Mouse (Mus musculus): ENCODE results near the gene Ppil1.
"Not testable (repeated sequence)": the region's sequence is repeated elsewhere in the genome, so short reads cannot be mapped to it uniquely, and the experiment has no call there.

Gene Ppil1

GRCm38 (mm10) chr17:29282216-29282952 lies 18.4 kb upstream of the Ppil1 start:
- no peak for DNase-seq (ENCODE audit: extremely low spot score)

- DNase-seq (ENCODE audit: extremely low spot score) = no peak
These were observed 17.6 kb upstream of the Ppil1 start for GRCm38 (mm10) chr17:29281541-29281940.

- no peak for DNase-seq (ENCODE audit: extremely low spot score)
These were observed 16.4 kb upstream of the Ppil1 start for GRCm38 (mm10) chr17:29280422-29280821.

GRCm38 (mm10) chr17:29273889-29274288 lies 9.9 kb upstream of the Ppil1 start:
- no peak for DNase-seq (ENCODE audit: extremely low spot score)

GRCm38 (mm10) chr17:29273156-29273555 lies 9.2 kb upstream of the Ppil1 start:
- no peak for DNase-seq (ENCODE audit: extremely low spot score)

GRCm38 (mm10) chr17:29270148-29270698 lies 6.2 kb upstream of the Ppil1 start:
- no peak for DNase-seq (ENCODE audit: extremely low spot score)

- DNase-seq (ENCODE audit: extremely low spot score) = no peak
These were observed 5.3 kb upstream of the Ppil1 start for GRCm38 (mm10) chr17:29269349-29269706.

- DNase-seq (ENCODE audit: extremely low spot score) = peak; percentile 96
These were observed 4.8 kb upstream of the Ppil1 start, which contains the start of gene BC004004 for GRCm38 (mm10) chr17:29268682-29269348. TSS of gene BC004004 (plus strand) at chr17:29268788.

- DNase-seq (ENCODE audit: extremely low spot score) = no peak
These were observed 4.1 kb upstream of the Ppil1 start for GRCm38 (mm10) chr17:29267931-29268681.

GRCm38 (mm10) chr17:29267040-29267439 lies 3.1 kb upstream of the Ppil1 start:
- DNase-seq (ENCODE audit: extremely low spot score) = not testable (repeated sequence)

- no peak for DNase-seq (ENCODE audit: extremely low spot score)
These were observed 774 bp upstream of the Ppil1 start for GRCm38 (mm10) chr17:29264760-29265159.

- no peak for DNase-seq (ENCODE audit: extremely low spot score)
These were observed 569 bp downstream of the Ppil1 start for GRCm38 (mm10) chr17:29263417-29263816.

GRCm38 (mm10) chr17:29262259-29262649 lies 1.7 kb downstream of the Ppil1 start:
- no peak for DNase-seq (ENCODE audit: extremely low spot score)

- DNase-seq (ENCODE audit: extremely low spot score) = no peak
These were observed 2.3 kb downstream of the Ppil1 start for GRCm38 (mm10) chr17:29261603-29262258.

- no peak for DNase-seq (ENCODE audit: extremely low spot score)
These were observed 3.5 kb downstream of the Ppil1 start for GRCm38 (mm10) chr17:29260501-29260900.

GRCm38 (mm10) chr17:29259489-29259888 lies 4.5 kb downstream of the Ppil1 start:
- DNase-seq (ENCODE audit: extremely low spot score) = peak; percentile 81

- DNase-seq (ENCODE audit: extremely low spot score) = no peak
These were observed 5.1 kb downstream of the Ppil1 start for GRCm38 (mm10) chr17:29258921-29259320.

GRCm38 (mm10) chr17:29258025-29258558 lies 5.9 kb downstream of the Ppil1 start:
- no peak for DNase-seq (ENCODE audit: extremely low spot score)

- no peak for DNase-seq (ENCODE audit: extremely low spot score)
These were observed 6.9 kb downstream of the Ppil1 start for GRCm38 (mm10) chr17:29257001-29257511.

GRCm38 (mm10) chr17:29256507-29256906 lies 7.5 kb downstream of the Ppil1 start:
- DNase-seq (ENCODE audit: extremely low spot score) = no peak

- DNase-seq (ENCODE audit: extremely low spot score) = not testable (repeated sequence)
These were observed 9.2 kb downstream of the Ppil1 start for GRCm38 (mm10) chr17:29254784-29255183.

All from embryo, embryonic 9.5 days (tissue).